Mouse (Mus musculus) urinary bladder, postnatal 36 days (tissue): ENCODE results near the gene Arhgef12.

Experiments used
- DNase-seq, 2 experiments: peaks; one replicate each; pipeline ENCODE4 v3.0.0; 2022; ENCODE audit warnings: low spot score in 2 of 2, mixed read lengths in 1 of 2

Gene Arhgef12

DNA sequence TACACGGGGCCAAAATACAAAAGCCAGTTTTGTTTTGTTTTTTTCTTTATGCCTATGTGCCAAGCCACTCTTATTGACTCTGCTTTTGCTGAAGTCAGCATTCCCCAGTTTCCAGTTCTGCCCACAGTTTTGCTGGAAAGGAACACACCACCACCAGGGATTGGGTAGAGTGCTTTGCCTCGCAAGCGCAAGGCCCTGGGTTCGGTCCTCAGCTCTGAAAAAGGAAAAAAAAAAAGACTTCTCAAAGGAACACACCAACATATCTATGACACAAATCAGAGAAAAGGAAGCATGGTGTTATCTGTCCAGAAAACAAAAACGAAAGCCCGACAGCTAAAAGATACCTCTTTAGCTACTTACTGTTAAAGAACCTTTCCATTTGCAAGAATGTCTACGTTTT lies 2.1 kb upstream of the Arhgef12 start:
- no peak for DNase-seq

DNA sequence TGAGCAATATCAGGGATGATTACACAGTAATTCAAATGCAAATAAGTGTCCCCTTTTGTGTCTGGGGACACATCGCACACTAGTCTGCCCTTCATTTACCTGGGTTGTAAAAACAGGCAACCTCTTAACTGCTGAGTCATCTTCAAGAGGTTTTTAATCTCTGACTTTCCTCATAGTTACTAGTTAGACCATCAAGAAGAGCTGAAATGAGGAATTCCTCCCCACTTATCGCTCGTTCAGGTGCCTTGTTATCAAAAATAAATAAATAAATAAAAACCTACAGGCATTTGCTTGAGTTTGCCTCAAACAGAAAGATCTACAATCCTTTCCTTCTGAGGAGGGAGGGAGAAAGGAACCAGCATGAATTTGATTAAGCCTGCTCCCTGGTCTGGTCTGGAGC lies 1.7 kb upstream of the Arhgef12 start:
- DNase-seq = no peak

DNA sequence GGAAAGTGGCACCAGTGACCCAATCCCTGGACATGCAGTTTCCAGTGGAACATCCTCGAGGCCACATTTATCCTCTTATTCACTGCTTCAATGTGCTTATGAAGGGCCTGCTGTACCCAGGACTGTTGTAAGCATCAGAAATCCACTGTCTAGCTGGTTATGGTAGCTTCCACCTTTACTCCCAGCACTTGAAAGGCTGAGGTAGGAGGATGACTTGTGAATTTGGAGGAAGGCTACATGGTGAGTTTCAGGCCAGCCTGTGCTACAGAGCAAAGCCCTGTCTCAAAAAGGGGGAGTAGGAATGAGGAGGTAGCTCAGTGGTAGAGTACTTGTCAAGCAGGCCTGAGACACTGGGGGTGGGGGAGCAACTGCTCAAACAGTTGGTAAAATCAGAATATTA lies 1.0 kb upstream of the Arhgef12 start:
- no peak for DNase-seq

DNA sequence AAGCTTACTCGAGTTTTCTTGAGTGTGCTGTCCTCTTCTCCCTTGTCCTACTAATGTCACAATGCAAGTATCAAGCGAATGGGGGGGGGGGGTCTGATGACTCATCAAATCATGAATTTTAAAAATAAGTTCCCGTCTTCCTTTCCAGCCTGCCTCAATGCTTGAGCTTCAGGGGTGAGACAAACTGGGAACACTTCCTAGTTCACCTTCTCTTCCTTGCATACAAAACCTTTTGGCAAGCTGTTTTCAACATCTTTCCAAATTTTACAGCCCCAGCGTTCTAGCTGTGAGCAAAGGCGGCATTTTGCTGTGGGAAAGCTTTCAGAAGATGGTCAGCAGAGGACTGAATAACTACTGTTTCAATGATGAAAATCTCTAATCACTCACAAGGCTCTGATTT lies 516 bp upstream of the Arhgef12 start:
- DNase-seq = no peak

DNA sequence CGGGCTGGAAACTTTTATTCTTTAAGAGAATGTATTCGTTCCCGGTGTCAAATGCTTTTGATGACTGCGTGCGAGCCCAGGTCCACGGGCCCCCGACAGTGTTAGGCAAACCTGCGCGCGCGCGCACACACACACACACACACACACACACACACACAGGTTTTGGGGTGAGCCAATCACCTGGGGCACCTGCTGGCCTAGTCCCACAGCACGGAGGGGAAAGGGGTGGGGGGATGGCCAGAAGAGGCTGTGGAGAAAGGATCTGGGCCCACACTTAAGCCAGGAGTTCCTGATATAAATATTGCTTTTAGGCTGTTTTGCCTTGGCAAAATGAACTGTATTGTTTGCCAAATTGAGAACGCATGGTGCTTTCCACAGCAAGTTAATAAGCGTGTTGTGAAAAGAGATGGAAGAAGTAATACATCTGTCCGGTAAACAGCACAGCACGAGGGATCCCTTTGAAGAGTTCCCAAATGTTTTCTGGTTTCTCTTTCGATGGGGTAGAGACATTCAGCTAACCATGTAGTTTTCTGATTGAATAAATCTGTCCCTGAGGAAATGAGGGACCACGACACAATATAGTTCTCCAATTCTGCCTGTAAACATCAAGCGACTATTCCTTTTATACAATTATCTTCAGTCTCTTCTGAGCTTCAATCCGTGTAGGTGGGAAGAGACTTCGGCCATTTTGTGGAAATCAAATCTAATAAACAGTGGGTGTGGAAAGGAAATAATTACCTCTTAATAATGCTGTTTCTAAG lies 433 bp downstream of the Arhgef12 start:
- DNase-seq = peak; percentile 32 to 46

DNA sequence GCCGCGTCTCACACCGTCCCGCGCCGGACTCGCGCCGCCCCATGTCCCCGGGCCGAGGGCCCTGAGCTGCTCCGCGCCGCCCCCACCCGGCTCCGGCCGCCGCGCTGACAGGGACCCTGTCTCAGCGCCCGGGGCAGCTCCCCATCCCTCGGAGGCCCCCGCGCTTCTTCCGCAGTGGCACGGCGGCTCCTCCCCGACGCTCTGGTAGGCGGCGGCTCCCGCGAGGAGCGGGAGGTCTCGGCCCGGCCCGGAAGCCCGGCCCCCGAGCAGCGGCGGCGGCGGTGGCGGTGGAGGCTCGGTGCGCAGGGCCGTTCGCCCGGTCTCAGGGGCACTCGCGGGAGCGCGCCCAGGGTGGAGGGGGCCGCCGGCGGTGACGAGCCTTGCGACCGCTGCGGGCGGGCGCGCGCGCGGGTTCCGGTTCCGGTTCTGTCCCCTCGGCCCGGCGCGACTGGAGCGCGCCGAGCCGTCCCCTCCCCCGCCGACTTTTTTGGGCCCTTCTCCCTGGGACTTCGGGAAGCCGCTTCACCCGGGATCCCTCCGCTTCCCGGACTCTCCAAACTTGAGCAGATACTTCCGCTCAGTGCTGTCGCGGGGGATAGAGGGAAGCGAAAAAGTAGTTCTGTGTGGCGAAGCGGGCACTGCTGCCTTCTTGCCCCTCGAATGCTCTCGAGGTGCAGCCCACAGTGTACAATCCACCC lies 1.2 kb downstream of the Arhgef12 start:
- DNase-seq = peak; percentile 84 to 92

DNA sequence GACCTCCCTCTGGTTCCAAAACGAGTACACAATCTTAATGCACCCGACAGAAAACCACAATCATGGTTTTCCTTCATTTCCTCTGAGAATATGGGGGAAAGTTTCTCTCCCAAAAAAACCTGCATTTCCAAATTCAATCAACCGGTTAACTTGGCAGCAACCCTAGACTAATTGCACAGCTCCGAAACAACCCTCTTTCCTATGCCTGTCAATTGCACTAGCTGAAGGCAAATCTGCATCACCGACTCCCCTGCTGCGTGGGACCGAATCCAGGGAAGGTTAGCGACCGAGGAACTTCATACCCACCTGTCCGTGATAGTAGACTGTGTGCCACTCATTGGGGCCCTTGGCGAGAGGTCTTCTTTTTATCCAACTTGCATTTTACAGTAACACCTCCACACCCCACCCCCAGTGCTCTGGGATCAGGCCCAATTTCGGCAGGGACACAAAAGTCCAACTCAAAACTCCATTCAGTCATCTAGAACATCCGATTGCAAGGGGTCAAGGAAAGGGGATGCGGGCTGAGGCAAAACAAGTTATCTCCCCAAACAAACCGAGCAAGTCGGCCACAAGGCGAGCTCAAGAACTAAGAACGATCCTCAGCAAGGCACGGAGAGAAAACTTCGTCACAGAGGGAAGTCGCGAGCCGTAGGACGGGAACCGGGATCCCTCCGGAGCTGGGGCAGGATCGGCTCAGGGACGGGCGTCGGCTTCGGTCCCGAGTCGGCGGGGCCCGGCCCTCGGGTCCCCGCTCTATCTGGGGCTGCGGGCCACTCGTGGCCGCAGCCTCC lies 2.0 kb downstream of the Arhgef12 start:
- DNase-seq = peak; percentile 38 to 43

DNA sequence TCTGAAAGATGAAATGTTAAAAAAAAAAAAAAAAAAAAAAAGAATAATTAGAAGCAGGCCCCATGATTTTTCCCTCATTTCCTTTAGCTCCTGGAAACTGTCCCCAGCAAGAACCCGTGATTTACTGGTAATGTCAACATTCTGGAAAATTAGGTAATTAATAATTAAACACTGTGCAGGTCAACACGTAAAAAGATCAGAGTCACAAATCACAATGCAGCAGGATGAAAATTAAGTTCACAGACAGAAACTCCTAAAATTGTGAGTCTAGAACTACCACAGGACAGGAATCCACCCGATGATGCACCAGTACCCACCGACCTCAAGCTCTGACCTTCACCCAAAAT lies 2.5 kb downstream of the Arhgef12 start:
- DNase-seq = no peak

DNA sequence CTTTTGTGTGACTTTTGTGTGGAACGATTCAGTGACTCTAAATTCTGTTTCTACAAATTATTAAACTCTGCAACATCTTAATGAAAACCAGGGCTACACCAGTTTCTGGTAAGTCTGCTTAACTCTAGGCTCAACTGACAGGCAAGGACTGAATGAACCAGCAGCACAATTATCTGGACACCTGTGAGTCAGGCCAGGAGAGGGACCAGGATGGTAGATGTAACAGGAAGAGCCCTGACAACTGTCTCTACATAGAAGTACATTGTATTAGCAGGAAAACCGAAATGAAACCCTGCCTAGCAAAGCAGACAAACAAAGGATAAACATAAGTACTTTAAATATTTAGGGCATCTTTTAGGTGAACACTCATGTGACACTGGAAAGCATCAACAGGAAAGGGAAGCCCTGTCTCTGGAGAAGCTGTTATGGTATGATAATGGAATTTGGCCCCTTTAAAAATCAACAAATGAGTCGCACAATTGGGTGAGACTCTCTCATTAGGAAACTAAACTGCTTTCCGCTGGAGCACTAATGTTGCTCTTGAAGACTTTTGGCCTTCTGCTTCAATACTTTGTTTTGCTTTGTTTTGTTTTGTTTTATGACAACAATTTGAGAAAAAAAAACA lies 3.3 kb downstream of the Arhgef12 start:
- no peak for DNase-seq

DNA sequence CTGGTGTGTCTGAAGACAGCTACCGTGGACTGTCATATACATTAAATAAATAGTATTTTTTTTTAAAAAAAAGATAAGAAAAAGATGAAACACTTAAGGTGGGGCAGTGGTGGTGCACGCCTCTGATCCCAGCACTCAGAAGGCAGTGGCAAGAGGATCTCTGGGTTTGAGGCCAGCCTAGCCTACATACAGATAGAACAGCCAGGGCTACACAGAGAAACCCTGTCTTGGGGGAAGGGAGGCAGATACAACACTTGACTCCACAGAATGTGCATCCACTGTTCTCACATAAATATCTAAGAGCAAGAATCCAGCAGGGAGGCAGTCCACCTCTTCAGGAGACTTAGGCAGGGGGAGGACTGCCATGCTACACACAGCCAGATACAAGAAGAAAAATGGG lies 4.1 kb downstream of the Arhgef12 start:
- DNase-seq = no peak

DNA sequence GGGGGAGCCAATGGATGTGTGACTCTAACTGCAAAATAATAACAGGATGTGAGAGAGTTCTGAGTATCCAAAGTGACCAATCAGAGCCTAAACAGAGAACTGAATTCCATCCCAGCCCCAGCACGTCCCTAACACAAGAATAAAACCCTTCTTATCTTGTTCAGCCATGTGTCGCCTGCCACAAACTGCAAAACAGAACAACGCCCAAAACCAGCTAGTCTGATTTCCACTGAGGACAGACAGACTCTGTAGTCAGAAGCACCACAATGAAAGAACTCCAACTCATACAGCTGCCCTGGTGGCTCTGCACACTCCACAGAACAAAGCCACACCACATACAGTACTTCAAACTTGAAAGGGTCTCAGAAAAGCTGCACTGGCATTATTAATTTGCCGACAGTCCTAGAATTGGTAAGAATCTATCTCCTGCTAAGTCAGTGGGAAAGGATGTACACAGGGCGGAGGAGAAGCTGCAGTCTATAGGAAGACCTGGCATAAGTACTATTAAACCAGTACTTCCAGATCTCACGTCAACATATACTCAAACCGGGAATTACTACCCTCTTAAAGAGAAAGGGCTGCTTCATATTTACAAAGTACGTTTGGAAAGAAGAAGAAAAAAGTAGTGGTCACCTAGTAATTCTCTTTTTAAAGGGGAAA lies 5.0 kb downstream of the Arhgef12 start:
- no peak for DNase-seq

DNA sequence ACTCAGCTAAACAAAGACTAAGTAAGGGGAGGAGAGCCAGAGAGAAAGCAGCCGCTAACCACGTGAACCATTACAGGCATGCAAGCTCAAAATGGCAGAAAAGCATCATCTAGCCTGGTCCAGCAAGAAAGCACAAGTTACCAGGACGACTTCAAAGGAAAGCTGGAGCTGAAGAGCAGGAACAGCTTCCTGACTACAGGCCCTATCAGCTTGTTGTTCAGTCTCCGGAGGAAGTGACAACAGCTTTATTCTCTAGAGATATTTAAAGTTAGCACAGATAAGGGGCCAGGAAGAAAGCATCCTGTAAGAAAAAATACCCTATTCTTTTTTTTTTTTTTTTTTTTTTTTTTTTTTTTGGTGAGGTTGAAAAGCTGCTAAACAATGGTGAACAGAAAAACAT lies 8.1 kb downstream of the Arhgef12 start:
- no peak for DNase-seq

DNA sequence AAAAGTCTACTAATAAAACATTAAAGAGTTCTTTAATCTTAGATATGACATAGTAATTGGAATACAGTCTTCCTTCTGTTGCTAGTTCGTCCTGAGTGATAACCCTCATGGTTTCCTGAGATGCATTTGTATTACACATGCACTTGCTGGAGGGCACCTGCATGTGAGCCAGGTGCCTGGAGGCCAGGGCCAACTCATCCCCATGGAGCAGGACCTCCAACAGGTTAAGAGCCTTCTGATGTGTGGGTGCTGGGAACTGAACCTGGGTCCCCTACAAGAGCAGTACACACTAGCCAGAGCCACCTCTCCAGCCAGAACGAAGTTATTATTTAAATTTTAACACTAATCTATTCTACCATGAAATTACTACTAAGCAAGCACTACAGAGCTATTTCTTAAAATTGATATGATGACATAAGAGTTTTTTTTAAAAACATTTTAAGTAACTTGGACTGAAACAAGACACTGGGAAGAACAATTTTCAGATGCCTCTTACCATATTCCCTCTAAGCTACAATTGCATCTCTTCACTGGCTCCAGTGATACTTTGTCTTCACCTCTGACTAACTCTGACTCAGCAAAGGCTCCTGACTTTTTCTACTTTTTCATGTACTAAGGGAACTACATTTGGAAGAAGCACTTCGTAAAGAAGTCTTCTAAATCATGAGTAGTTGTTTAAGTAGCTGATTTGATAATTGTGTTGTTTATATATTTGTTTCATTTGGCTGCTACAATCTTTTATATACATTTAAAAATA lies 9.1 kb downstream of the Arhgef12 start:
- no peak for DNase-seq

DNA sequence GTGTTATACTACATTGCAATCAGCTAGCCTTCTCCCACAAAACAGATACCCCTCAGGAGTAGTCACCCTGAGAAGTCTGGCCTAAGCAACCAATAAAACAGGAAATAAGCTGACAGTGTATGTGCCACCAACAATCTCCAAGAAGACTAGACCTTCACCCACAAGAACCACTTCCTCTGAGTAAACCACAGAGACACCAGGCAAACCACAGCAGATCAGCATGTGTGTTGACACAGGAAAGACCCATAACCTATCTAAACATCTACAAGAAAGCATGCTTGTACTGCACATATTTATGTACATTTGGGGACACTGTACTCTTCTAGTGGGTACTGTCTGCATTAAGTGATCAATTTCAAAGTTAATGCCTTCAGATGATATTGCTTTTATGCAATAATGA lies 10.7 kb downstream of the Arhgef12 start:
- DNase-seq = no peak

DNA sequence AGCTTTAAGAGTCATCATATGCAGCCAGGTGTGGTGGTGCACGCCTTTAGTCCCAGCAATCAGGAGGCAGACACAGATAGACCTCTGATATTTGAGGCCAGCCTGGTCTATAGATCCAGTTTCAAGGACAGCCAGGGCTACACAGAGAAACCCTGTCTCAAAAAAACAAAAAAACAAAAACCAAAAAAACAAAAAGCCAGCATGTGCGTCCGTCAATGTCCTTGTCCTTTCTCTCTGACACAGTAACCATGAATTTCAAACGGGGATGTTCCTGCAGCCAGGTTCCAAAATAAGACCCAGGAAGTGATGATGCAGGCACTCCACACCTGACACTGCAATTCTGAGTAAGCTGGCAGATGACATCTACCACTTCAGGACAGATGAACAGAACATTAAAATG lies 12.2 kb downstream of the Arhgef12 start:
- DNase-seq = no peak

DNA sequence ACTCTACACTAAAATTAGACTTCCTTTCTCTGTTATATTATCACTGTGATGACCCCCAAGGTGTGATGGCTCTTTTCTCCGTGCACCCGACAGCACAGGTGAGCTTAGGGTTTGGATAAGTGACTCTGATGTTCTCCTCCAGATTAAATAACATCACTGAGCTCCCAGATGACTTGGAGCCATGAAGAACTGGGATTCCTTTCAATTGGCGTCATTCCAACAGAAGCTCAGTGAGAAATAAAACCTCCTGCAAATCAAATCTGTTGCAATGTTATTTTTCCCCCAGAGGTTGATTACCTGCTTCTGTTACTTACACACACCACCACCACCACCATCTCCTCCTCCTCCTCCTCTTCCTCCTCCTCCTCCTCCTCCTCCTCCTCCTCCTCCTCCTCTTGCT lies 13.2 kb downstream of the Arhgef12 start:
- no peak for DNase-seq

DNA sequence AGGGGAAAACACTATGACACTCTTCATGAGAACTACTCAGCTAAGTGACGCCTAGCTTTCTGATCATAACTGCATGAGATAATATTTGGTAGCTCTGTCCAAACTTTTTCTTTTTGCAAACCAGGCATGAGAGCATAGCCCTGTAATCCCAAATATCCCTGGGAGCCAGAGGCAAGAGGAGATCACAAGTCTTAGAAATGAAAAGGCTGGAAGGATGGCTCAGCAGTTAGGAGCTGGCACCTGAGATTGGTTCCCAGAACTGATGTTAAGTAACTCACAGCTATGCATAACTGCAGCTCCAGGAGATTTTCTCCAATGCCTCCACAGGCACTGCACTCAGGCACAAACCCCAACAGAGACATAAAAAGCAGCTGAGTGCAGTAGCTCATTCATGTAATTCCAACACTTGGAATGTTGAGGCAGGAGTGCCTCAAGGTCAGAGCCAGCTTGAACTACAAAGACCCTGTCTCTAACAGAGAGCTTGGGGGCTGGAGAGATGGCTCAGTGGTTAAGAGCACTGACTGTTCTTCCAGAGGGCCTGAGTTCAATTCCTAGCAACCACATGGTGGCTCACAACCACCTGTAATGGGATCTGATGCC lies 21.3 kb downstream of the Arhgef12 start:
- DNase-seq = no peak

DNA sequence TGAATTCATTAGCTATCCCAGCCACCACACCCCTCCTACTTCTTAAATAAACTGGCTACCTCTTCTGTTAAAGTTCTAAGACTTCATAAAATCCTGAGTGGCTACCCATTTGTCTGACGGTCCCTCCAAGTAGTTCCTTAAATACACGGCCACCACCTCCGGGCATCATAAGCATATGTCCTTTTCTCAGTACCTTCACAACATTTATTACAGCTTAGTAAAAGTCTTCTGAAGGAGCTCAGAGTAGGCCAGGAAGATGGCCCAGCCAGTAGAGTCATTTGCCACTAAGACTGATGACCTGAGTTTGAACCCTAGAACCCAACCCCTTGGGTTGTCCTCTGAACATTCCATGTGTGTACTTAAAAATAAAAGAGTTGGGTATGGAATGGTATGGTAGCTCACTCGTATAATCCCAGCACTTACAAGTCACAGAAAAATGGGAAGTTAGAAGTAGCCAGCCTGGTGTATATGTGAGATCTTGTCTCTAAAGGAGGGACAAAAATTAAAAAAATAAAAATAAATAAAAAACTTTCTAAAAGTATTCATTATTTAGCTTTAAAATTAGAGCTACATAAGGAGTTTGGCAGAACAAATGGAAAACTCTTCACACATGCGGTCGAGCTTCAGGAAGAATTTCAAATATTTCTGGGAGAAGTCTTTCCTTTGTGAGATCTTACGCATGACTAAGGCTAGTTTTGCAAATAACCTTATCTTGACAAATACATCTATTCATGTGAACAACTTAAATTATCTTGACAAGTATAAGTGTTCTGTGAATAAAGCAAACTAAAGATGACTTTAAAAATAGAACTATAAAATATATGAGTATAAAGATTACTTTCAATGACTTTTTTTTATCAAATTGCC lies 22.3 kb downstream of the Arhgef12 start:
- DNase-seq = no peak

DNA sequence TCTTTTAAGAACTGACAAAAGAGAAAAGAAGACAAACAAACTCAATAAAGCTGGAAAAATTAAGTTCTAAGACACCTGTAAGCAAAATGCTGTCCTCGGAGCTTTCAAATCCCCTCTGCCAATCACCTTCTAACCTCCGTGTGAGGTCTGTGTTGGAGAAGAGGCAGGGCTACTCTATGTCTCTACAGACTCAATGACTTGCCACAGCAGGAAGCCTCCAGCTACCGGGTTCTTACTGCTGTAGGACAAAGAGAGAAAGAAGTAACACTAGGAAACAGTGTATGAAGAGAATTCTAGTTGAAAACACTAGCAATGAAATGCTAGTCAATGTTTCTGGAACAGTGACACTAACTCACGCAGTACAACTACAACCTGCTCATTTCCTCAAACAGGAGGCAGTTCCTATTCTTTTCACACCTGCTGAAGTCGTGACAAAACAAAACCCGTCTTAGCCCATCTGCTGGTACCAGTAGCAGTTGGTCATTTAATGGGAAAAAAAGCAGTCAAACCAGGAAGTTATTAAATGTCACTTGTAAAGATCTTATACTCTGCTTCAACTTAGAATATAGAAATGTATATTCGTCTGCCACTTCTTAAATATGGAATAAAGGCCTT lies 23.5 kb downstream of the Arhgef12 start:
- DNase-seq = no peak
